Mouse (Mus musculus) heart, adult 11 months (tissue): ENCODE results near the gene Ace3.

Source experiments
- DNase-seq: peaks from one replicate; pipeline ENCODE4 v3.0.0; 2022

The Ace3 gene

GRCm38 (mm10) chr11:106045780-106046179, 51.3 kb downstream of the Ace3 start:
- no peak for DNase-seq

- no peak for DNase-seq
Measured at GRCm38 (mm10) chr11:106046584-106046983, 52.1 kb downstream of the Ace3 start.

- DNase-seq = no peak
Measured at GRCm38 (mm10) chr11:106053921-106054320, 59.4 kb downstream of the Ace3 start.

GRCm38 (mm10) chr11:106054600-106054999, 60.1 kb downstream of the Ace3 start:
- no peak for DNase-seq
